Mouse (Mus musculus): ENCODE data around the gene Traip. TPM values are rescaled to one million over a fixed set of nuclear protein-coding genes. Genes with fewer than 3 reads are reported as not detected.

Gene Traip
- polyA plus RNA-seq, 1 experiment from 2014 or later, result 17.0 TPM

- Histone ChIP-seq H3K9me3 (ENCODE audit: control insufficient read depth, low read length) (no peaks in the 10 kb centered on the region), H3K9ac (ENCODE audit: low read depth, low read length) (no peak overlapping the region), H3K4me2 (ENCODE audit: low read depth, low read length) (no peak overlapping the region), H3K27me3 (replicated peaks; ENCODE audit: control insufficient read depth, insufficient read depth, low read length) (no peaks in the 10 kb centered on the region), H3K4me1 (ENCODE audit: control insufficient read depth, insufficient read depth, low read length) (peaks cover 39% of the 10 kb centered on the region), H3K36me3 (ENCODE audit: control insufficient read depth, insufficient read depth, low read length) (no peaks in the 10 kb centered on the region), H3K4me3 (ENCODE audit: low read length) (no peak overlapping the region), H3K27ac (ENCODE audit: low read length) (no peak overlapping the region)
- WGBS, result 83% methylated on average over 12 of the region's 12 CpGs
- ATAC-seq, result no peak
Observed at GRCm38 (mm10) chr9:107978815-107979214, 28.9 kb downstream of the Traip start.

- 33% methylated on average over 7 of the region's 7 CpGs for WGBS
- Histone ChIP-seq H3K27ac (ENCODE audit: low read length) (peak overlapping the region; percentile 100), H3K36me3 (ENCODE audit: control insufficient read depth, insufficient read depth, low read length) (no peaks in the 10 kb centered on the region), H3K4me3 (ENCODE audit: low read length) (peak overlapping the region; percentile 86), H3K9ac (ENCODE audit: low read depth, low read length) (peak overlapping the region; percentile 81), H3K9me3 (ENCODE audit: control insufficient read depth, low read length) (no peaks in the 10 kb centered on the region), H3K27me3 (replicated peaks; ENCODE audit: control insufficient read depth, insufficient read depth, low read length) (no peaks in the 10 kb centered on the region), H3K4me1 (ENCODE audit: control insufficient read depth, insufficient read depth, low read length) (peaks cover 31% of the 10 kb centered on the region), H3K4me2 (ENCODE audit: low read depth, low read length) (peak overlapping the region; percentile 88)
- peak; percentile 9; the same call in 1 of the 2 replicates for ATAC-seq
Observed at GRCm38 (mm10) chr9:107981684-107982605, 32.0 kb downstream of the Traip start.

DNA sequence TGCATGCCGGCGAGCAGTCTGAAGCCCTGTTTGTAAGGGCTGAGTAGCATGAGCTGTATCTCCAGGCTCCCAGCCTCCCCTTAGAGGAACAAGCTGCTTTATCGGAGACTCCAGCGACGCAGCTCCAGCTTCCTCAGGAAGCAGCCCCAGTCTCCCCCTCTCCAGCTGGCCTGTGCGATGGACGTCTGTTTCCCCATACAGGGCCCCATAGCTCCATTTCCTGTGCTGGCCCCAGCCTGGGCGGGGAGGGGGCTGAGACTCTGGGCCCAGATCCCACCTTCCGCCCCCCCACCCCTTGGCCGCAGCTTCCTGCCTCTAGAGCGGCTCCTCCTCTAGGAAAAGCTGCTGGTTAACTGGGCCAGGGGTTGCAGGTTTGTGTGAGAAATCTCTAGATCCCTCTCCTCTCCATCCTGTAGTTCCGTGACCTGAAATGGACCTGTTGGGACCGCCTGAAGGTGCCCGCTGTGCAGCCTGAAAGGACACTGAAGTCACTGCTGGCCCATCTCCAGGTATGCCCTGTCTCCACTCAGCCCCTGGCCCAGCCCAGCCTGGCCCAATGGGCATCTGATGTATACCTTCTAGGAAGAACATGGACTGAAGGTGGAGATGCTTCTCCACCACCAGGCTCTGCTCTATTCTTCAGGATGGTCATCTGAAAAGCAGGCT is 32.9 kb downstream of the Traip start, which contains the start of gene Gm20661:
Gene Gm20661, plus strand, starts transcription at position 378 of the 666 bp plus-strand sequence.
- Histone ChIP-seq H3K27ac (ENCODE audit: low read length) (peak within 1 kb of the TSS; percentile 100), H3K27me3 (replicated peaks; ENCODE audit: control insufficient read depth, insufficient read depth, low read length) (no peaks in the 10 kb centered on the region), H3K9me3 (ENCODE audit: control insufficient read depth, low read length) (no peaks in the 10 kb centered on the region), H3K9ac (ENCODE audit: low read depth, low read length) (peak within 1 kb of the TSS; percentile 81), H3K4me3 (ENCODE audit: low read length) (peak within 1 kb of the TSS; percentile 86), H3K4me1 (ENCODE audit: control insufficient read depth, insufficient read depth, low read length) (peaks cover 31% of the 10 kb centered on the region), H3K36me3 (ENCODE audit: control insufficient read depth, insufficient read depth, low read length) (no peaks in the 10 kb centered on the region), H3K4me2 (ENCODE audit: low read depth, low read length) (peak within 1 kb of the TSS; percentile 88)
- peak; percentile 66 for ATAC-seq
- 40% methylated on average over 13 of the region's 14 CpGs for WGBS

GRCm38 (mm10) chr9:107983421-107983890 is 33.5 kb downstream of the Traip start:
- H3K27ac ChIP-seq (ENCODE audit: low read length), result peak overlapping the region; percentile 100
- 30% methylated on average over 4 of the region's 4 CpGs for WGBS
- peak; percentile 50 for ATAC-seq

GRCm38 (mm10) chr9:107984052-107984753 is 34.3 kb downstream of the Traip start:
- no peaks in the 10 kb centered on the region for H3K9me3 ChIP-seq (ENCODE audit: control insufficient read depth, low read length)
- no peaks in the 10 kb centered on the region for H3K36me3 ChIP-seq (ENCODE audit: control insufficient read depth, insufficient read depth, low read length)
- H3K4me2 ChIP-seq (ENCODE audit: low read depth, low read length), result peak overlapping the region; percentile 88
- H3K4me1 ChIP-seq (ENCODE audit: control insufficient read depth, insufficient read depth, low read length), result peaks cover 31% of the 10 kb centered on the region
- H3K9ac ChIP-seq (ENCODE audit: low read depth, low read length), result peak overlapping the region; percentile 81
- peak overlapping the region; percentile 100 for H3K27ac ChIP-seq (ENCODE audit: low read length)
- WGBS, result 48% methylated on average over 19 of the region's 19 CpGs
- H3K27me3 ChIP-seq (replicated peaks; ENCODE audit: control insufficient read depth, insufficient read depth, low read length), result no peaks in the 10 kb centered on the region
- peak overlapping the region; percentile 86 for H3K4me3 ChIP-seq (ENCODE audit: low read length)
- no peak for ATAC-seq

More at GRCm38 (mm10) chr9:107983421-107983890, 33.5 kb downstream of the Traip start:
- Histone ChIP-seq H3K4me1 (ENCODE audit: control insufficient read depth, insufficient read depth, low read length) (peaks cover 31% of the 10 kb centered on the region), H3K4me2 (ENCODE audit: low read depth, low read length) (peak overlapping the region; percentile 88), H3K9me3 (ENCODE audit: control insufficient read depth, low read length) (no peaks in the 10 kb centered on the region), H3K9ac (ENCODE audit: low read depth, low read length) (peak overlapping the region; percentile 81), H3K27me3 (replicated peaks; ENCODE audit: control insufficient read depth, insufficient read depth, low read length) (no peaks in the 10 kb centered on the region), H3K4me3 (ENCODE audit: low read length) (peak overlapping the region; percentile 86), H3K36me3 (ENCODE audit: control insufficient read depth, insufficient read depth, low read length) (no peaks in the 10 kb centered on the region)

DNA sequence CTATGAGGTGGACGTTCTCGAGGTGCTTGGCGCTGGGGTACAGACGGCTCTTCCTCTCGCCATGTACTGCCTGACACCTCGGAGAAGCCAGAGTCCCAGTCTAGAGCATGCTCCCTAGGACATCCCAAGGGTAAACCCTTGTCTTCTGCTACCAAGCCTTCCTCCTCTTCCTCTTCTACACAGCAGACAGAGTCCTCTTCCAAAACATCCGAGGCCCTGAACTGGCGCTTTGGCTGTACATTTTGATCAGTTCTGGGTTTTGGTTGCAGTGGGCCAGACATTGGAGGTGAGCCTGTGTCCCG is 34.8 kb downstream of the Traip start:
- ATAC-seq, result no peak
- H3K27ac ChIP-seq (ENCODE audit: low read length), result peak overlapping the region; percentile 100
- H3K4me1 ChIP-seq (ENCODE audit: control insufficient read depth, insufficient read depth, low read length), result peaks cover 31% of the 10 kb centered on the region
- H3K4me2 ChIP-seq (ENCODE audit: low read depth, low read length), result peak overlapping the region; percentile 88
- H3K4me3 ChIP-seq (ENCODE audit: low read length), result peak overlapping the region; percentile 86
- H3K27me3 ChIP-seq (replicated peaks; ENCODE audit: control insufficient read depth, insufficient read depth, low read length), result no peaks in the 10 kb centered on the region
- WGBS, result 42% methylated on average over 9 of the region's 9 CpGs
- H3K9ac ChIP-seq (ENCODE audit: low read depth, low read length), result peak overlapping the region; percentile 81
- H3K36me3 ChIP-seq (ENCODE audit: control insufficient read depth, insufficient read depth, low read length), result no peaks in the 10 kb centered on the region
- H3K9me3 ChIP-seq (ENCODE audit: control insufficient read depth, low read length), result no peaks in the 10 kb centered on the region

- Histone ChIP-seq H3K4me3 (ENCODE audit: low read length) (peak within 1 kb of the TSS; percentile 86), H3K27ac (ENCODE audit: low read length) (peak within 1 kb of the TSS; percentile 100), H3K27me3 (replicated peaks; ENCODE audit: control insufficient read depth, insufficient read depth, low read length) (no peaks in the 10 kb centered on the region), H3K4me1 (ENCODE audit: control insufficient read depth, insufficient read depth, low read length) (peaks cover 31% of the 10 kb centered on the region), H3K4me2 (ENCODE audit: low read depth, low read length) (peak within 1 kb of the TSS; percentile 88), H3K9ac (ENCODE audit: low read depth, low read length) (peak within 1 kb of the TSS; percentile 81), H3K36me3 (ENCODE audit: control insufficient read depth, insufficient read depth, low read length) (no peaks in the 10 kb centered on the region), H3K9me3 (ENCODE audit: control insufficient read depth, low read length) (no peaks in the 10 kb centered on the region)
- 2% methylated on average over 58 of the region's 58 CpGs for WGBS
- peak; percentile 74 for ATAC-seq
Observed at GRCm38 (mm10) chr9:107985131-107986119, 35.5 kb downstream of the Traip start, which contains the start of gene Inka1. Gene Inka1, minus strand, starts transcription at chr9:107985879.

- Histone ChIP-seq H3K4me2 (ENCODE audit: low read depth, low read length) (peak overlapping the region; percentile 88), H3K27me3 (replicated peaks; ENCODE audit: control insufficient read depth, insufficient read depth, low read length) (no peaks in the 10 kb centered on the region), H3K36me3 (ENCODE audit: control insufficient read depth, insufficient read depth, low read length) (no peaks in the 10 kb centered on the region), H3K9me3 (ENCODE audit: control insufficient read depth, low read length) (no peaks in the 10 kb centered on the region), H3K27ac (ENCODE audit: low read length) (peak overlapping the region; percentile 100), H3K4me1 (ENCODE audit: control insufficient read depth, insufficient read depth, low read length) (peaks cover 21% of the 10 kb centered on the region), H3K4me3 (ENCODE audit: low read length) (peak overlapping the region; percentile 86), H3K9ac (ENCODE audit: low read depth, low read length) (peak overlapping the region; percentile 81; the same call in 1 of the 2 replicates)
- peak; percentile 49 for ATAC-seq
- 4% methylated on average over 18 of the region's 18 CpGs for WGBS
Observed at GRCm38 (mm10) chr9:107986376-107986775, 36.4 kb downstream of the Traip start.

Measured in intestine, embryonic 16.5 days (tissue).